Mouse (Mus musculus): ENCODE measurements around the gene Nme7. TPM values are rescaled to one million over a fixed set of nuclear protein-coding genes. Genes with fewer than 3 reads are reported as not detected.

The Nme7 gene
- polyA plus RNA-seq, 1 experiment: not detected

DNA sequence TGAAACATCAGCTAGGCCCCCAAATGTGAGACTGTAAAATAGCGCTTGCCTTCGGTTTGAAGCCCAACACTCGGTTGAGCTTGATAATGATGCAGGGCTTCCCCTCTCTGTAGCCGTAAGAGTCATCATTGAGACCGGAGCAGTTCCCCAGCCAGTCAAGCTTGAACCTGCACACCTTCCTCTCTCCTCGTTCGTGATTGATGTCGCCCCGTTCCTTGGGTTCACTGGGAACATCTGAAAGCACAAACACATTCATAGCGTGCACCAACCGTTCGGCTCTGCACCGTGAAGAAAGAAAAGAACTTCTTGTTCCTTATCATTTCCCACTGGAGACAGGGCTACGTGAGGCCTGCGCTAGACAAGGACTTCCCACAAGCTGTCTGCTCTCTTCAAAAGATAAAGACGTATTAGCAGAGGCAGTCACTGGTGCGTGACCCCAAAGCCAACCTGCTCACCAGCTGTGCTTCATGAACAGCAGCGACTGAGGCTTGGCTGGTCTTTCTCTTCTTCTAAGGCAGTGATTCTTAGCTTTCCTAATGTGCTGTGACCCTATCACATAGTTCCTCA, 137.6 kb downstream of the Nme7 start:
- peak overlapping the region; percentile 58; the same call in 1 of the 2 replicates for H3K27ac ChIP-seq (ENCODE audit: insufficient read depth, low read depth, low read length)
- WGBS: 30% methylated on average over 18 of the region's 18 CpGs
- no peak overlapping the region for H3K4me3 ChIP-seq (ENCODE audit: insufficient read depth, low read depth, low read length)
- TF ChIP-seq CTCF (IDR thresholded peaks at IDR 0.05; ENCODE audit: insufficient read depth, low read depth, low read length) (no peak), POLR2A (IDR thresholded peaks at IDR 0.05; ENCODE audit: insufficient read depth, low read depth, low read length) (no peak)
- H3K4me1 ChIP-seq (ENCODE audit: control insufficient read depth, insufficient read depth, low read length): peaks cover 33% of the 10 kb centered on the region

DNA sequence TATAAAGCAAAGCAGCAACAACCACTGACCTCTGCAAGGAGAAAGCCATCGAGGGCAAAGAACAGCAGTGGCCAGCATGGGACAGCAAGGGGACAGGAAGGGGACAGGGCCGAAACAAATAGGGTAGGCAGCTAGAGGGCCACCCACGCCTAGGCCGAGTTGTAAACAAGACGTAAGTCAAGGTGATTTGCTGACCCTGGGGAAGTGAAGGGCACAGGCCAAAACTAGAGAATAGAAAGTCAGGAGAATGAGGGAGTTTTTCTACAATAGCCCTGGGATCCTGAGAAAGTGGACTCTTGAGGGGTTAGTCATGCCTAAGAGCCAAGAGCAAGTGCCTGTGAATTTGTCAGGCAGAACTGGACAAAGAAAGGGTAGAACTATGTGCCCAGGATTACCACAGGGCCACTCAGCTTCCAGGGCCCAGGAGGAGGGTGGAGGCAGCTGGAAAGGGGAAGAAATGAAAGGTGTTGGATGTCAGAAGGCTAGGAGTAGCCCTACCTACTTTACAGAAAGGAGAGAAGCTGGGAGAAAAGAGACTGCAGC, 141.8 kb downstream of the Nme7 start:
- WGBS: 48% methylated on average over 5 of the region's 5 CpGs
- no peak for TF ChIP-seq POLR2A (IDR thresholded peaks at IDR 0.05; ENCODE audit: insufficient read depth, low read depth, low read length)
- no peak for TF ChIP-seq CTCF (IDR thresholded peaks at IDR 0.05; ENCODE audit: insufficient read depth, low read depth, low read length)
- Histone ChIP-seq H3K27ac (ENCODE audit: insufficient read depth, low read depth, low read length) (0 out of 2 replicates have a peak overlapping the region, but pooled peaks have one; percentile 10), H3K4me3 (ENCODE audit: insufficient read depth, low read depth, low read length) (no peak overlapping the region; the same call in 1 of the 2 replicates), H3K4me1 (ENCODE audit: control insufficient read depth, insufficient read depth, low read length) (peaks cover 46% of the 10 kb centered on the region)

DNA sequence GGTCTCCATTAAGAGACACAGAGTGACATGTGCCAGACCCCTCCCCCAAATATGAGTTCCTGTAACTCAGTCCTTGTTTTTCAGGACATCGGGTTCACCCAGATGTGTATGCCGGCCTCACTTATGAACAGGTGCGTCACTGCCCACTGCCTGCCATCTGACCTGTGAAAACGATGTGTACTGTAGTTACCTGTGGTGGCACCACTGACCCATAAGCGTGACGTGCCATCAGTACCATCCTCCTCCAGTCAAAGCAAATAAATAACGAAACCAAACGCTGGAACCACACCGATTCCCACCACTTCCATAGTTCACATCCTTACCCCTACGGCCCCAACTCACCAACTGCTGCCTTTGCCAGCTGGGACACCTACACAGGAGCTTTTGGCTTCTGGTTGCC, 142.6 kb downstream of the Nme7 start:
- H3K4me3 ChIP-seq (ENCODE audit: insufficient read depth, low read depth, low read length): peak overlapping the region; percentile 8
- no peak overlapping the region for H3K27ac ChIP-seq (ENCODE audit: insufficient read depth, low read depth, low read length)
- H3K4me1 ChIP-seq (ENCODE audit: control insufficient read depth, insufficient read depth, low read length): peaks cover 41% of the 10 kb centered on the region
- no peak for TF ChIP-seq POLR2A (IDR thresholded peaks at IDR 0.05; ENCODE audit: insufficient read depth, low read depth, low read length)
- no peak for TF ChIP-seq CTCF (IDR thresholded peaks at IDR 0.05; ENCODE audit: insufficient read depth, low read depth, low read length)
- WGBS: 49% methylated on average over 10 of the region's 10 CpGs

- Histone ChIP-seq H3K27ac (ENCODE audit: insufficient read depth, low read depth, low read length) (no peak overlapping the region), H3K4me3 (ENCODE audit: insufficient read depth, low read depth, low read length) (no peak overlapping the region), H3K4me1 (ENCODE audit: control insufficient read depth, insufficient read depth, low read length) (peaks cover 37% of the 10 kb centered on the region)
- WGBS: 49% methylated on average over 6 of the region's 6 CpGs
- TF ChIP-seq CTCF (IDR thresholded peaks at IDR 0.05; ENCODE audit: insufficient read depth, low read depth, low read length) (no peak), POLR2A (IDR thresholded peaks at IDR 0.05; ENCODE audit: insufficient read depth, low read depth, low read length) (no peak)
Measured at GRCm38 (mm10) chr1:164447521-164447920, 143.6 kb downstream of the Nme7 start.

DNA sequence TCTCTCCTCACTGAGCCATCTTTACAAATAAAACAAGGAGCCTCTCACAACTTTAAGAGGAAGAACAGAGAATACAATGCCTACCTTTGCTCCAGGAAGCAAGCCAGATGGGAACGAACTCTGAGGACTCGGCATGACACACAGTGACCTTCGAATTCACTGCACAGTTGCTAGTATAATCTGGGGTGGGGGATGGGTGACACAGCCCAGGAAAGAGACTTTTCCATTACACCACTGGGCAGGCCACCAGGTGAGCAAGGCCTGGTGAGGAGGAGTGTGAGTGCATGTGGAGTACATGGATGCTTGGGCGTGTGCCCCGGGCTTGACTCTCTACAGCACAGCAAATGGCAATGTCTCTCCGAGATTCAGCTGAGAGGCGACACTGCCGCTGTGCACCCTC, 145.7 kb downstream of the Nme7 start:
- Histone ChIP-seq H3K27ac (ENCODE audit: insufficient read depth, low read depth, low read length) (peak overlapping the region; percentile 57), H3K4me3 (ENCODE audit: insufficient read depth, low read depth, low read length) (peak overlapping the region; percentile 2; the same call in 1 of the 2 replicates), H3K4me1 (ENCODE audit: control insufficient read depth, insufficient read depth, low read length) (peaks cover 33% of the 10 kb centered on the region)
- TF ChIP-seq CTCF (IDR thresholded peaks at IDR 0.05; ENCODE audit: insufficient read depth, low read depth, low read length) (no peak), POLR2A (IDR thresholded peaks at IDR 0.05; ENCODE audit: insufficient read depth, low read depth, low read length) (no peak)
- WGBS: 42% methylated on average over 8 of the region's 8 CpGs

GRCm38 (mm10) chr1:164450231-164450630, 146.3 kb downstream of the Nme7 start:
- Histone ChIP-seq H3K27ac (ENCODE audit: insufficient read depth, low read depth, low read length) (peak overlapping the region; percentile 14; the same call in 1 of the 2 replicates), H3K4me3 (ENCODE audit: insufficient read depth, low read depth, low read length) (peak overlapping the region; percentile 2; the same call in 1 of the 2 replicates), H3K4me1 (ENCODE audit: control insufficient read depth, insufficient read depth, low read length) (peaks cover 30% of the 10 kb centered on the region)
- TF ChIP-seq CTCF (IDR thresholded peaks at IDR 0.05; ENCODE audit: insufficient read depth, low read depth, low read length) (no peak), POLR2A (IDR thresholded peaks at IDR 0.05; ENCODE audit: insufficient read depth, low read depth, low read length) (no peak)
- 44% methylated on average over 4 of the region's 4 CpGs for WGBS

- TF ChIP-seq CTCF (IDR thresholded peaks at IDR 0.05; ENCODE audit: insufficient read depth, low read depth, low read length): no peak
- no peak for TF ChIP-seq POLR2A (IDR thresholded peaks at IDR 0.05; ENCODE audit: insufficient read depth, low read depth, low read length)
- WGBS: 35% methylated on average over 4 of the region's 4 CpGs
Measured at GRCm38 (mm10) chr1:164450644-164451043, 146.7 kb downstream of the Nme7 start.

DNA sequence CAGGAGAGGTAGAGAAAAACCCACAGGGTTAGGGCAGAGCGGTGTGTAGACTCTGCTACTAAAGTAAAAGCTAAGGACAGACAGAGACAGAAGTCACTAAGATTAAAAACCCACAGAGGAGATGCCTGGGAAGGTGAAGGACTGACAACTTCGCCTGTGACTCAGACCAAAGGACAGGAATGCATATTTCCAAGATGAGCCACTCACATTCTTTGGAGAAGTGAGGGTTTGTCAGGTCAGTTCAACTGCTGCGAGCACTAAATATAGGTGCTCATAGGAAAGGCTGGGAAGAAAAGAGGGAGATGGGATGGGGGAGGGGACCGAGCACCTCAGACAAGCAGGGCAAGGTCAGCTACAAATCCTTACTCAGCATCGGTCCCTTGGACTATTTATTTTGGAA, 147.4 kb downstream of the Nme7 start:
- Histone ChIP-seq H3K27ac (ENCODE audit: insufficient read depth, low read depth, low read length) (no peak overlapping the region), H3K4me1 (ENCODE audit: control insufficient read depth, insufficient read depth, low read length) (peaks cover 25% of the 10 kb centered on the region), H3K4me3 (ENCODE audit: insufficient read depth, low read depth, low read length) (peak overlapping the region; percentile 15; the same call in 1 of the 2 replicates)
- no peak for TF ChIP-seq POLR2A (IDR thresholded peaks at IDR 0.05; ENCODE audit: insufficient read depth, low read depth, low read length)
- TF ChIP-seq CTCF (IDR thresholded peaks at IDR 0.05; ENCODE audit: insufficient read depth, low read depth, low read length): no peak
- 51% methylated on average over 5 of the region's 5 CpGs for WGBS

More at GRCm38 (mm10) chr1:164450644-164451043, 146.7 kb downstream of the Nme7 start:
- Histone ChIP-seq H3K27ac (ENCODE audit: insufficient read depth, low read depth, low read length) (no peak overlapping the region), H3K4me3 (ENCODE audit: insufficient read depth, low read depth, low read length) (no peak overlapping the region), H3K4me1 (ENCODE audit: control insufficient read depth, insufficient read depth, low read length) (peaks cover 28% of the 10 kb centered on the region)

DNA sequence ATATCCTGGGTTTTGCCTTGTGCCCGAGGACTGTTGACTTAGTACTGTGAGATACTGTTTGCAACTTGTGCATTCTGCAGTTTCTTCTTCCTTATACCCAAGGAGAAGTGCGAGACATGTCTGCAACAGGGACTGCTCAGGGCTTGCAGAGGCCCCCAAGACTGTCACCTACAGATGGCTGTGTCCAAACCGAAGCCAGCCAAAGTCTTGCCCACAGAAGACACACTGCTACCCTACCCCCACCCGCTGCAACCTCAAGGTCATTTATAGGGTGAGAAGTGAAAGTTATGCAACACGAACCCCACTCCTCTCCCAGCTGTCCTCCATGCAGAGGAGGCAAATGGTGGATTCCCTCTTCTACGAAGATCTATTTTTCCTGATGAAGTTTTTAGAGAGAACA, 148.7 kb downstream of the Nme7 start:
- Histone ChIP-seq H3K4me3 (ENCODE audit: insufficient read depth, low read depth, low read length) (peak overlapping the region; percentile 25), H3K4me1 (ENCODE audit: control insufficient read depth, insufficient read depth, low read length) (peaks cover 17% of the 10 kb centered on the region), H3K27ac (ENCODE audit: insufficient read depth, low read depth, low read length) (peak overlapping the region; percentile 55)
- 30% methylated on average over 6 of the region's 6 CpGs for WGBS
- TF ChIP-seq CTCF (IDR thresholded peaks at IDR 0.05; ENCODE audit: insufficient read depth, low read depth, low read length) (no peak), POLR2A (IDR thresholded peaks at IDR 0.05; ENCODE audit: insufficient read depth, low read depth, low read length) (no peak)
